Mouse (Mus musculus): ENCODE results near the gene Uck2. TPM values are rescaled to one million over a fixed set of nuclear protein-coding genes. Genes with fewer than 3 reads are reported as not detected.

Uck2 gene
- polyA plus RNA-seq, 1 experiment from 2014 or later: 80.7 TPM

- 88% methylated on average over 8 of the region's 8 CpGs for WGBS
- no peaks in the 10 kb centered on the region for H3K27me3 ChIP-seq
- ATAC-seq (ENCODE audit: insufficient number of reproducible peaks, insufficient read depth, low FRiP score, low TSS enrichment, low read depth): no peak
- H3K4me2 ChIP-seq: no peak overlapping the region
- H3K4me3 ChIP-seq: no peak overlapping the region
- H3K4me1 ChIP-seq: peaks cover 46% of the 10 kb centered on the region
- H3K9me3 ChIP-seq: no peaks in the 10 kb centered on the region
- H3K36me3 ChIP-seq: no peaks in the 10 kb centered on the region
- no peak overlapping the region for H3K27ac ChIP-seq
- H3K9ac ChIP-seq: no peak overlapping the region
Observed at GRCm38 (mm10) chr1:167249881-167250280, 35.2 kb downstream of the Uck2 start.

- no peak for ATAC-seq (ENCODE audit: insufficient number of reproducible peaks, insufficient read depth, low FRiP score, low TSS enrichment, low read depth)
- WGBS: 85% methylated on average over 19 of the region's 19 CpGs
- Histone ChIP-seq H3K9ac (no peak overlapping the region), H3K9me3 (no peaks in the 10 kb centered on the region), H3K4me3 (no peak overlapping the region), H3K27me3 (no peaks in the 10 kb centered on the region), H3K27ac (no peak overlapping the region), H3K36me3 (no peaks in the 10 kb centered on the region), H3K4me2 (no peak overlapping the region), H3K4me1 (peaks cover 48% of the 10 kb centered on the region)
Observed at GRCm38 (mm10) chr1:167249252-167249651, 35.9 kb downstream of the Uck2 start.

GRCm38 (mm10) chr1:167247886-167248285 lies 37.2 kb downstream of the Uck2 start:
- 85% methylated on average over 9 of the region's 9 CpGs for whole genome bisulfite sequencing
- H3K9me3 ChIP-seq: no peaks in the 10 kb centered on the region
- no peak overlapping the region for H3K4me2 ChIP-seq
- peaks cover 58% of the 10 kb centered on the region for H3K4me1 ChIP-seq
- H3K4me3 ChIP-seq: no peak overlapping the region
- H3K27me3 ChIP-seq: no peaks in the 10 kb centered on the region
- ATAC-seq (ENCODE audit: insufficient number of reproducible peaks, insufficient read depth, low FRiP score, low TSS enrichment, low read depth): no peak
- no peak overlapping the region for H3K27ac ChIP-seq
- H3K9ac ChIP-seq: no peak overlapping the region
- no peaks in the 10 kb centered on the region for H3K36me3 ChIP-seq

- WGBS: 24% methylated on average over 8 of the region's 8 CpGs
Observed at GRCm38 (mm10) chr1:167246976-167247375, 38.1 kb downstream of the Uck2 start.

GRCm38 (mm10) chr1:167246275-167246674 lies 38.8 kb downstream of the Uck2 start:
- H3K9ac ChIP-seq: no peak overlapping the region
- no peaks in the 10 kb centered on the region for H3K9me3 ChIP-seq
- no peaks in the 10 kb centered on the region for H3K36me3 ChIP-seq
- ATAC-seq (ENCODE audit: insufficient number of reproducible peaks, insufficient read depth, low FRiP score, low TSS enrichment, low read depth): no peak
- 71% methylated on average over 9 of the region's 9 CpGs for WGBS
- peaks cover 72% of the 10 kb centered on the region for H3K4me1 ChIP-seq
- no peak overlapping the region for H3K27ac ChIP-seq
- no peak overlapping the region for H3K4me2 ChIP-seq
- H3K4me3 ChIP-seq: no peak overlapping the region
- H3K27me3 ChIP-seq: no peaks in the 10 kb centered on the region

More at GRCm38 (mm10) chr1:167246976-167247375, 38.1 kb downstream of the Uck2 start:
- ATAC-seq (ENCODE audit: insufficient number of reproducible peaks, insufficient read depth, low FRiP score, low TSS enrichment, low read depth): no peak
- Histone ChIP-seq H3K4me3 (no peak overlapping the region), H3K4me2 (no peak overlapping the region), H3K4me1 (peaks cover 67% of the 10 kb centered on the region), H3K9ac (no peak overlapping the region), H3K36me3 (no peaks in the 10 kb centered on the region), H3K27ac (peak overlapping the region; percentile 48; the same call in 1 of the 2 replicates), H3K27me3 (no peaks in the 10 kb centered on the region), H3K9me3 (no peaks in the 10 kb centered on the region)

GRCm38 (mm10) chr1:167245180-167245641 lies 39.9 kb downstream of the Uck2 start:
- Histone ChIP-seq H3K4me1 (peaks cover 81% of the 10 kb centered on the region), H3K36me3 (no peaks in the 10 kb centered on the region), H3K9ac (no peak overlapping the region), H3K4me3 (no peak overlapping the region), H3K27ac (no peak overlapping the region; the same call in 1 of the 2 replicates), H3K27me3 (no peaks in the 10 kb centered on the region), H3K9me3 (no peaks in the 10 kb centered on the region), H3K4me2 (no peak overlapping the region)
- 63% methylated on average over 9 of the region's 9 CpGs for WGBS
- no peak for ATAC-seq (ENCODE audit: insufficient number of reproducible peaks, insufficient read depth, low FRiP score, low TSS enrichment, low read depth)

GRCm38 (mm10) chr1:167242191-167242681 lies 42.9 kb downstream of the Uck2 start:
- Histone ChIP-seq H3K9me3 (no peaks in the 10 kb centered on the region), H3K4me3 (no peak overlapping the region), H3K27me3 (no peaks in the 10 kb centered on the region), H3K4me2 (no peak overlapping the region), H3K27ac (no peak overlapping the region), H3K4me1 (peaks cover 68% of the 10 kb centered on the region), H3K9ac (no peak overlapping the region), H3K36me3 (no peaks in the 10 kb centered on the region)
- ATAC-seq (ENCODE audit: insufficient number of reproducible peaks, insufficient read depth, low FRiP score, low TSS enrichment, low read depth): no peak
- 37% methylated on average over 7 of the region's 7 CpGs for WGBS

- Histone ChIP-seq H3K4me3 (no peak overlapping the region), H3K27me3 (no peaks in the 10 kb centered on the region), H3K9ac (no peak overlapping the region), H3K4me2 (no peak overlapping the region), H3K9me3 (no peaks in the 10 kb centered on the region), H3K4me1 (peaks cover 60% of the 10 kb centered on the region), H3K27ac (no peak overlapping the region), H3K36me3 (no peaks in the 10 kb centered on the region; the same call in 1 of the 2 replicates)
- no peak for ATAC-seq (ENCODE audit: insufficient number of reproducible peaks, insufficient read depth, low FRiP score, low TSS enrichment, low read depth)
- WGBS: 73% methylated on average over 3 of the region's 3 CpGs
Observed at GRCm38 (mm10) chr1:167241487-167241886, 43.6 kb downstream of the Uck2 start.

GRCm38 (mm10) chr1:167240361-167240760 lies 44.8 kb downstream of the Uck2 start:
- Histone ChIP-seq H3K9me3 (no peaks in the 10 kb centered on the region), H3K4me3 (no peak overlapping the region), H3K27ac (no peak overlapping the region), H3K36me3 (peaks cover 8% of the 10 kb centered on the region), H3K4me2 (no peak overlapping the region), H3K4me1 (peaks cover 53% of the 10 kb centered on the region), H3K9ac (no peak overlapping the region), H3K27me3 (no peaks in the 10 kb centered on the region)
- WGBS: 38% methylated on average over 5 of the region's 5 CpGs
- no peak for ATAC-seq (ENCODE audit: insufficient number of reproducible peaks, insufficient read depth, low FRiP score, low TSS enrichment, low read depth)

GRCm38 (mm10) chr1:167239916-167240315 lies 45.2 kb downstream of the Uck2 start:
- Histone ChIP-seq H3K4me1 (peaks cover 48% of the 10 kb centered on the region), H3K27me3 (no peaks in the 10 kb centered on the region), H3K36me3 (peaks cover 12% of the 10 kb centered on the region), H3K4me2 (no peak overlapping the region), H3K4me3 (no peak overlapping the region), H3K9me3 (no peaks in the 10 kb centered on the region), H3K9ac (no peak overlapping the region), H3K27ac (no peak overlapping the region)
- WGBS: 43% methylated on average over 12 of the region's 12 CpGs
- ATAC-seq (ENCODE audit: insufficient number of reproducible peaks, insufficient read depth, low FRiP score, low TSS enrichment, low read depth): no peak

- peaks cover 30% of the 10 kb centered on the region for H3K4me1 ChIP-seq
- H3K36me3 ChIP-seq: peaks cover 29% of the 10 kb centered on the region
- H3K4me3 ChIP-seq: no peak overlapping the region
- 77% methylated on average over 11 of the region's 11 CpGs for WGBS
- H3K9me3 ChIP-seq: no peaks in the 10 kb centered on the region
- ATAC-seq (ENCODE audit: insufficient number of reproducible peaks, insufficient read depth, low FRiP score, low TSS enrichment, low read depth): no peak
- H3K9ac ChIP-seq: no peak overlapping the region
- no peaks in the 10 kb centered on the region for H3K27me3 ChIP-seq
- H3K4me2 ChIP-seq: no peak overlapping the region
- H3K27ac ChIP-seq: no peak overlapping the region
Observed at GRCm38 (mm10) chr1:167237798-167238197, 47.3 kb downstream of the Uck2 start.

GRCm38 (mm10) chr1:167236790-167237189 lies 48.3 kb downstream of the Uck2 start:
- no peaks in the 10 kb centered on the region for H3K27me3 ChIP-seq
- peaks cover 20% of the 10 kb centered on the region for H3K4me1 ChIP-seq
- peaks cover 33% of the 10 kb centered on the region for H3K36me3 ChIP-seq
- 78% methylated on average over 8 of the region's 8 CpGs for WGBS
- no peak overlapping the region for H3K4me2 ChIP-seq
- H3K9me3 ChIP-seq: no peaks in the 10 kb centered on the region
- no peak overlapping the region for H3K27ac ChIP-seq
- no peak overlapping the region for H3K4me3 ChIP-seq
- no peak overlapping the region for H3K9ac ChIP-seq
- ATAC-seq (ENCODE audit: insufficient number of reproducible peaks, insufficient read depth, low FRiP score, low TSS enrichment, low read depth): no peak
